Mouse (Mus musculus): ENCODE results near the gene Ncapd3. TPM values are rescaled to one million over a fixed set of nuclear protein-coding genes. Genes with fewer than 3 reads are reported as not detected.
A peak's percentile ranks its signal among the peaks of the same experiment; 100 is the strongest.

Gene Ncapd3
- polyA plus RNA-seq, 1 experiment from 2014 or later, result 9.0 TPM

DNA sequence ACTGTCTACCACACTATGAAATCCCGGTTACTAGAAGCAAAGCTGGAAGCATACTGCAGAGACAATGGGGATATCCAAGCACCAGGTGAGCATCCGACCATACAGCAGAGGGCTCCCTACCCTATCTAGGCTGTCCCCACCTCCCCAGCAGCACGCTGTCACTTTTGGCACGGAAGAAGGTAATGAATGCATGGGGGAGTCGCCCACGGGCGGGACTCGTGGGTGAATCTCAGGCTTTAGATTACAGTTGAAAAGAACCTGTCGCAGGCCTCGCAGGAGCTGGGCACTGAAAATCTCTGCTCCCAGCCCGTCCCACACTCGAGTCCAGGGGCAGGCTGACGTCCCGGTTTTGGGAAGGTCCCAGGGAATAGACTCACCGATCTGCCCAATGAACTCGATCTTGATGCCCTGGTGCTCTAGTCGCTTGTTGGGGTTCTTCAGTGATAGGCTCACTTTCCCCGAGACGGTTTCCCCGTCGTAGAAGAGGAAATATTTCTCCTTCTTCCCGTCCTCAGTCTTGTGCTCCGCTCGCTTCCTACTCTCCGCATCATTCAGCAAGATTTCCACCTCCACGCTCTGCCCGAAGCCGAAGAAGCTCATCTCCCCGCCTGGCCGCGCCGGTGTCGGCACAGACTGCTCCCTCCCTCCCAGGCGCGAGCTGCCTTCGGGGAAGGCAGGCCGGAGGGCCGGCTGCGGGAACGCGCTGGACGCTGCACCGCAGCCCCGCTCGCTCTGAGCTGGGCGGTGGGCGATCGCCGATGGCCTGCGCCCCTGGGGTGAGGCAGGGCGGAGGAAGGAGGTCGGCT is 750 bp upstream of the Ncapd3 start:
- ATAC-seq, result peak; percentile 23
- WGBS, result under 1% methylated on average over 52 of the region's 52 CpGs
- no peaks in the 10 kb centered on the region for H3K27me3 ChIP-seq (replicated peaks; ENCODE audit: control insufficient read depth, insufficient read depth, low read length)

DNA sequence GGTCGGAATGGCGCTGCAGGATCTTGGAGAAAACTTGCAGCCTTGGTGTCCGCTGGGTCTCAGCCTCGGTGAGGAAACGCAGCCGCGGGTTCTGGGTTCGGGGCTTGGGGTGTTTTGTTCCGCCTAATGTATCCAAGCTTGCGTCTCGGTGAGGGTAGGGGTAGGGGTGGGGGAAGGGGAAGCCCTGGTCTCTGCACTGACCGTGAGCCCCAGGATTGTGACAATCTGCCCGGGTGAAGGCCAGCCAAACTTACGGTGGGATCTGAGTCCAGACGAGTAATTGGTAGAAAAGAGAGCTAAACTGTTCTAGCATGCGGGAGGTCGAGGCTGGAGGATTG is 757 bp downstream of the Ncapd3 start:
- ATAC-seq, result peak; percentile 17
- no peaks in the 10 kb centered on the region for H3K36me3 ChIP-seq (ENCODE audit: control insufficient read depth, insufficient read depth)
- H3K9me3 ChIP-seq (ENCODE audit: control insufficient read depth), result no peaks in the 10 kb centered on the region
- peak overlapping the region; percentile 91 for H3K4me2 ChIP-seq (replicated peaks; ENCODE audit: low read depth)
- no peaks in the 10 kb centered on the region for H3K27me3 ChIP-seq (replicated peaks; ENCODE audit: control insufficient read depth, insufficient read depth, low read length)
- 0% methylated on average over 17 of the region's 17 CpGs for WGBS
- H3K9ac ChIP-seq (ENCODE audit: low read depth, low read length), result peak overlapping the region; percentile 85
- H3K27ac ChIP-seq (ENCODE audit: low read depth, low read length), result peak overlapping the region; percentile 90
- H3K4me3 ChIP-seq (ENCODE audit: low read depth, low read length), result peak overlapping the region; percentile 91
- H3K4me1 ChIP-seq (replicated peaks; ENCODE audit: control insufficient read depth, insufficient read depth, low read length), result peaks cover 5% of the 10 kb centered on the region; the same call in 1 of the 2 replicates
- no peak for TF ChIP-seq CTCF (IDR thresholded peaks at IDR 0.05; ENCODE audit: low read depth)

More for the DNA sequence above, 750 bp upstream of the Ncapd3 start:
- peak overlapping the region; percentile 91 for H3K4me3 ChIP-seq (ENCODE audit: low read depth, low read length)
- peaks cover 5% of the 10 kb centered on the region; the same call in 1 of the 2 replicates for H3K4me1 ChIP-seq (replicated peaks; ENCODE audit: control insufficient read depth, insufficient read depth, low read length)
- H3K9me3 ChIP-seq (ENCODE audit: control insufficient read depth), result no peaks in the 10 kb centered on the region
- peak overlapping the region; percentile 90 for H3K27ac ChIP-seq (ENCODE audit: low read depth, low read length)
- H3K36me3 ChIP-seq (ENCODE audit: control insufficient read depth, insufficient read depth), result no peaks in the 10 kb centered on the region
- H3K9ac ChIP-seq (ENCODE audit: low read depth, low read length), result peak overlapping the region; percentile 85
- TF ChIP-seq CTCF (IDR thresholded peaks at IDR 0.05; ENCODE audit: low read depth), result peak; percentile 59
- H3K4me2 ChIP-seq (replicated peaks; ENCODE audit: low read depth), result peak overlapping the region; percentile 91

DNA sequence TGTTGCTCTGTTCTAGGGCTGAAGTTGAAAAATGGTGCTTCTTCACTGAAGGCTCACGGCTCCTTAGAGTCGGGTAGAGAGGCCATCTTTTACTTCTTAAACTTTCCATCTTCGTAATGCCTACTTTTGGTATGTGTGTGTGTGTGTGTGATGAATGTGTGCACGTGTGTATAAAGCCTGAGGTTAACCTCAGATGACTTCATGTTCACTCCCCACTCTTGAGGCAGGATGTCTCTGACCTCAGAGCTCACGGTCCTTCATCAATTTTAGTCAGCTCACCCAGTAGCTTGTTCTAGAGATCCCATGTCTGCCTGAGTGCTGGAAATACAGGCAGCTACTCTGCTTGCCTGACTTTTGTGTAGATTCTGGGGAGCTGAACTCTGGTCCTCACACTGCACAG is 13.9 kb downstream of the Ncapd3 start:
- no peaks in the 10 kb centered on the region for H3K9me3 ChIP-seq (ENCODE audit: control insufficient read depth)
- no peak overlapping the region for H3K4me3 ChIP-seq (ENCODE audit: low read depth, low read length)
- H3K9ac ChIP-seq (ENCODE audit: low read depth, low read length), result no peak overlapping the region
- no peak overlapping the region for H3K27ac ChIP-seq (ENCODE audit: low read depth, low read length)
- no peaks in the 10 kb centered on the region for H3K4me1 ChIP-seq (replicated peaks; ENCODE audit: control insufficient read depth, insufficient read depth, low read length)
- H3K27me3 ChIP-seq (replicated peaks; ENCODE audit: control insufficient read depth, insufficient read depth, low read length), result no peaks in the 10 kb centered on the region
- ATAC-seq, result no peak
- peaks cover 82% of the 10 kb centered on the region for H3K36me3 ChIP-seq (ENCODE audit: control insufficient read depth, insufficient read depth)
- 86% methylated on average over 5 of the region's 5 CpGs for WGBS
- no peak for TF ChIP-seq CTCF (IDR thresholded peaks at IDR 0.05; ENCODE audit: low read depth)
- H3K4me2 ChIP-seq (replicated peaks; ENCODE audit: low read depth), result no peak overlapping the region

DNA sequence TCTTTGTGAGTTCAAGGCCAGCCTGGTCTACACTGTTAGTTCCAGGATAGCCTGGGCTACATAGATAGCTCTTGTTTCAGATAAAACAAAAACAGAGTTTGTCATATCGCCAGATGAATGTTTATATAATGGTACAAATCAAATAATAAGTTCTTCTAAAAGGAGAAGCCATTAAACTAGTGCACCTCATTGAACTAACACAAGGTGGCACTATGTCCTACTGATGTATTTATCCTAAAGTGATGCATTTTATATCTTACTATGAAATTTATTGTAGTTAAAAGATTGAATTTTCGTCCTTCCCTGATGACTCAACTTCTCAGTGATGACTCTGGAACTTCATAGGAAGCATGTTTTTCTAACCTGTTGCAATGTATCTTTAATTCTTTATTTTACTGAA is 19.5 kb downstream of the Ncapd3 start:
- Histone ChIP-seq H3K36me3 (ENCODE audit: control insufficient read depth, insufficient read depth) (peaks cover 68% of the 10 kb centered on the region), H3K9ac (ENCODE audit: low read depth, low read length) (no peak overlapping the region), H3K9me3 (ENCODE audit: control insufficient read depth) (no peaks in the 10 kb centered on the region), H3K4me3 (ENCODE audit: low read depth, low read length) (no peak overlapping the region), H3K4me2 (replicated peaks; ENCODE audit: low read depth) (no peak overlapping the region), H3K4me1 (replicated peaks; ENCODE audit: control insufficient read depth, insufficient read depth, low read length) (no peaks in the 10 kb centered on the region; the same call in 1 of the 2 replicates), H3K27me3 (replicated peaks; ENCODE audit: control insufficient read depth, insufficient read depth, low read length) (no peaks in the 10 kb centered on the region), H3K27ac (ENCODE audit: low read depth, low read length) (no peak overlapping the region)
- 90% methylated on average over 2 of the region's 2 CpGs for WGBS
- no peak for ATAC-seq
- peak; percentile 50 for TF ChIP-seq CTCF (IDR thresholded peaks at IDR 0.05; ENCODE audit: low read depth)

DNA sequence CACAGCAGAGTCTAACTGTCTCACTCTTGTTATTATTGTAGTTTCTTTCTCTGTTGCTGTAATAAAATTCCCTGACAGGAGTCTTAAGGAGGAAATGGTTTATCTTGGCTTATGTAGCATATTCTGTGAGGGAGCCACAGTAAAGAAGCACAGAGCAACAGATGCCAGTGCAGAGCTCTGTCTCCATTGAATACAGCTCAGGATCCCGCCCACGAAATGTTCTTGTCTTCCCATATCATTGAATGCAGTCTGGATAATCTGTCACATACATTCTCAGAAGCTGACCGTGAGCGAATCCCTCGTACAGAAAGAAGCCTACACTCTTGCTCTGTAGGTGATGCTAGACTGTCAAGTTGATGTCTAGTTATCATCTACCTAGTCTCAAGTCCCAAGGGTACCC is 28.4 kb downstream of the Ncapd3 start:
- H3K27me3 ChIP-seq (replicated peaks; ENCODE audit: control insufficient read depth, insufficient read depth, low read length), result no peaks in the 10 kb centered on the region
- ATAC-seq, result no peak
- H3K4me1 ChIP-seq (replicated peaks; ENCODE audit: control insufficient read depth, insufficient read depth, low read length), result no peaks in the 10 kb centered on the region
- H3K36me3 ChIP-seq (ENCODE audit: control insufficient read depth, insufficient read depth), result peaks cover 60% of the 10 kb centered on the region
- no peak overlapping the region for H3K4me2 ChIP-seq (replicated peaks; ENCODE audit: low read depth)
- no peaks in the 10 kb centered on the region for H3K9me3 ChIP-seq (ENCODE audit: control insufficient read depth)
- no peak for TF ChIP-seq CTCF (IDR thresholded peaks at IDR 0.05; ENCODE audit: low read depth)
- 92% methylated on average over 5 of the region's 5 CpGs for WGBS
- no peak overlapping the region for H3K4me3 ChIP-seq (ENCODE audit: low read depth, low read length)
- H3K9ac ChIP-seq (ENCODE audit: low read depth, low read length), result no peak overlapping the region
- H3K27ac ChIP-seq (ENCODE audit: low read depth, low read length), result no peak overlapping the region

DNA sequence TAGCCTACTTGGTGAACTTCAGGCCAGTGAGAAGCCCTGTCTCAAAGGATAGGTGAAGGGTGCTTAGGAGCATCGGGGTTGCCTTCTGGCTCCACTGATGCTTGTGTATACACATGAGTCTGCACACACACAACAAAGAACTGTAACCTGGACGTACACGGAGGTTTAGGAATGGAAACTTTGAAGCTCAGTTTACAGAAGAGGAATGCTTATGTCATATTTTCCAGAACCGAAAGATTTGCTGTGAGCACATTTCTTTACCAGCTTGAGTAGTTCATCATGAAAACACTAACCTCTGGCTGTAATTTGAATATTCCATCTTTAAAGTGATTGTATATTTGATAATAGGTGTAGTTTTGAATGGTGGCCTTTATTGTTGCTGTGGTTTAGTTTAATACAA is 40.9 kb downstream of the Ncapd3 start:
- Histone ChIP-seq H3K36me3 (ENCODE audit: control insufficient read depth, insufficient read depth) (peaks cover 77% of the 10 kb centered on the region), H3K4me3 (ENCODE audit: low read depth, low read length) (no peak overlapping the region), H3K9ac (ENCODE audit: low read depth, low read length) (no peak overlapping the region), H3K9me3 (ENCODE audit: control insufficient read depth) (no peaks in the 10 kb centered on the region), H3K4me2 (replicated peaks; ENCODE audit: low read depth) (no peak overlapping the region), H3K27ac (ENCODE audit: low read depth, low read length) (no peak overlapping the region), H3K27me3 (replicated peaks; ENCODE audit: control insufficient read depth, insufficient read depth, low read length) (no peaks in the 10 kb centered on the region), H3K4me1 (replicated peaks; ENCODE audit: control insufficient read depth, insufficient read depth, low read length) (no peaks in the 10 kb centered on the region)
- WGBS, result 85% methylated on average over 4 of the region's 4 CpGs
- no peak for ATAC-seq
- TF ChIP-seq CTCF (IDR thresholded peaks at IDR 0.05; ENCODE audit: low read depth), result no peak
